Mouse (Mus musculus) 3134 (cell line): Measurements from ENCODE around the gene Mrpl9.

Source experiments
- DNase-seq: peaks from one replicate; pipeline ENCODE4 v3.0.0-alpha.2; 2011; ENCODE audit warnings: low spot score; ENCODE audit not compliant: insufficient read length; ENCODE audit errors: extremely low read depth

Gene Mrpl9

DNA sequence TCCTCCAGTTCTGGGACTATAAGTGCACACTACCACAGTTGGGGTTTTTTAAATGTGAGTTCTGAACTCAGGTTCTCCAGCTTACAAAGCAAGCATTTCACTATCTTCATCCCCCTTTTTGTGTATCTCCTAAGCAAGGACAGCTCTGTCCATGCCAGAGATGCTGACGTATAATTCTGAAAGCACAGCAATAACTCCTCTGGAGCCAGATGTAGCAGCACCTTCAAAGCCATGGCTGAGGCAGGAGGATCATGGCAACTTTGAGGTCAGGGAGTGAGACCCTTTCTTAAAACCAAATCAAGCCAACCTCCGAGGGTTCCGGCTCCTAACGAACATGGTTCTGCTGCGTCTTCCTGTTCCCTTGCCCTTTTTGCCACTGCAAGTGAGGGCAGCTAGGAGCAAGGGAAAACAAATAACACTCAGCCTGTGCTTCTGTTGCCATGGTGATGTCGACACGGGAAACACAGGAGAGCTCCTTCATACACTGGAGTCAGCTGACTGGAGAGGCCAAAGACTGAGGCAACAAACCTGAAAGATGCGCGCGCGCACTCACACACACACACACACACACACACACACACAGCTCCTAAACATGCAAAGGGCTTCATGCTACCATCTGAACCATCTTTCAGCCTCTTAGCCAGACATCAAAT is 20.9 kb downstream of the Mrpl9 start:
- DNase-seq: no peak

DNA sequence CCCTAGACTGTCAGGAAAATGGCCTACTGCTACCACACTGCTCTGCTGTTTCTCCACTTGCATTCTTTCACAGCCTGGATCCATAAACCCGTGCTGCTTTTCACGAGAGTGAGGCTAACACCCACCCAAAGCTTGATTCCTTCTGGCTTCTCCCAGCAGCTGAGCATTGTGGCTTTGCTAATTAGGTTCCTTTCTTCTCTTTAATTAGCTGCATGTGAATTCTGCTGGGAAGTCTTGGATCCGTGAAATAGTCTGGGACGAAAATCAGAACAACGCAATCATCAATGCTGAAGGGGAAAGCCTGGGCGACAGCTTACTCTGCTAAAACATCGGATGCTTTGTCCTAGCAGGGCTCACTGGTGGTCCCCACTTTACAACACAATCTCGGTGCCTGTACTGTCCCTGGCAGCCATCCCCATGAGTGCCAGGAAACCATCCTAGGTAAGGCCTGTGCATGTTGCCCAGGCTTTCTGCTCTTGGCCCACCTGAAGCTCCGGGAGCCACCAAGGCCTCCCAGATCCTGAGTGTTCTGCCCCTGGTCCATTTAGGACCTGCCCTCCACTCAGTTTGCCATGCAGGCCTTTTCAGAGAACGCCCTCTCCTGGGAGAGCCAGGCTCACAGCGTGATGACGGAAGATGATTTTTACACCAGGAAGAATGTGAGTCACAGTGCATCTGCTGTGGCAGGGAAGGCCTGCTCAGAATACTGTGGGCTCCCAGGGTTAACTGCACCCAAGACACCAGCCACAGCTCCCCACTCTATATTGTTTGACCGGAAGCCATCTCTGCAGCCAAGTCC is 22.7 kb downstream of the Mrpl9 start:
- no peak for DNase-seq

DNA sequence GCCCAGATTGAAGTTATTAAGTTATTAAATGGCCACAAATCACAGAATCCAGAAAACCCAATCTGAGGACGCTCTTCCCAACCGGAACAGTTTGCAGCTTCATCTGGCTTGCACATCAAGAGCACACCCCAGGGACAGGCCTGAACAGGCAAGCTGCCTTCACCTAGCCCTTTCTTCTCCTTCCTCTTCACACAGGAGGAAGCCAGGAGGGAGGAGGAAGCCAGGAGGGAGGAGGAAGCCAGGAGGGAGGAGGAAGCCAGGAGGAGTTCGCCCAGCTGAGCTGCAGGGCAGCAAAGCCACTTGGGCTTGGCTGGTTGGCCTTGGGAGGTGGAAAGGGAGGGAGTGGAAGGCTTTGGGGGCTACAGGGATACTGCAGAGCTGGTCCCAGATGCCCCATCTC is 25.8 kb downstream of the Mrpl9 start:
- no peak for DNase-seq

DNA sequence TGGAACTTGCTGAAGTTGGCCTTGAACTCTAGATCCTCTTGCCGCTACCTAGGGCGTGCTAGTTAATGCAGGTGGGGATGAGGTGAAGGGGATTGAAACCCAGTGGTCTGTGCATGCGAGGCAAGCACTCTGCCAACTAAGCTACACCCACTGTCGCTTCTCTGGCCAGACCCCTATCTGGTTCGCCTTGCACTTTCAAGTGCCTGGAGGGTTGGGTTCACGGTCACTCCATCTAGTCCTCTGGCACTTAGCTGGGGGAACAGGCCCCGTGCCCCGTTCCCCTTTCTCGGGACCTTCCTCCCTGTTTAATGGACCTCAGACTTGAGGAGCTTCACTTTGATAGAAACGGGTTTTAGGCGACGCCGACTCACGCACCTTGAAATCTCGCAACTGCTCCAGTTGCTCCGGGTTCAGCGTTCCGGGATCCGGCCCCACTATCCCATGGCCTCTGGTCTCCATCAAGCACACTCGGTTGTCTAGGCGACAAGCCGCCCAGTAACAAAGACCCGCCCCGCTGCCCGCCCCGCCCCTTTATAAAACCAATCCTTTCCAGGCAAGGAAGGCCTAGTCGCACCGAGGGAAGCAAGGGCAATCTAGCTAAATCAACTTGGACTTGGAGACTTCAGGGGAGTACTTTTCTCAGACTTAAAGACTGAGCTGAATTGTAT is 29.5 kb downstream of the Mrpl9 start:
- no peak for DNase-seq

DNA sequence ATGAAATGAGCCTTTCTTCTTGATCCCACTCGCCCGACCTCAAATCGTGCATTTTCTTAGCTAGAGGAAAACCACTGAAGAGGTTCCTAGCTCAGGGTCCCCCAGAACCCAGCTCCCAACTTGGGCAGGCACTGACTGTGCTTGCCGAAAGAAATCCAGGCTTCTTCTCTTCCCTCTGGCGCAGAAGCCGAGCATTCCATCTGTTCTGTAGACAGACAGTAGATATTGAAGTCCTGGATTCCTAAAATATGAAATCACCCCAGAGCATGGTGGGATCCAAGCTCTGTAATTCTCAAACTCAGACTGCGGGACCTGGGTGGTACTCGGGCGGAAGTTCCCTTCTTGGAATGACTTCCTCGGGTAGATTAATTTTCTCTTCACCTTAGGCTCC is 30.0 kb downstream of the Mrpl9 start:
- no peak for DNase-seq

DNA sequence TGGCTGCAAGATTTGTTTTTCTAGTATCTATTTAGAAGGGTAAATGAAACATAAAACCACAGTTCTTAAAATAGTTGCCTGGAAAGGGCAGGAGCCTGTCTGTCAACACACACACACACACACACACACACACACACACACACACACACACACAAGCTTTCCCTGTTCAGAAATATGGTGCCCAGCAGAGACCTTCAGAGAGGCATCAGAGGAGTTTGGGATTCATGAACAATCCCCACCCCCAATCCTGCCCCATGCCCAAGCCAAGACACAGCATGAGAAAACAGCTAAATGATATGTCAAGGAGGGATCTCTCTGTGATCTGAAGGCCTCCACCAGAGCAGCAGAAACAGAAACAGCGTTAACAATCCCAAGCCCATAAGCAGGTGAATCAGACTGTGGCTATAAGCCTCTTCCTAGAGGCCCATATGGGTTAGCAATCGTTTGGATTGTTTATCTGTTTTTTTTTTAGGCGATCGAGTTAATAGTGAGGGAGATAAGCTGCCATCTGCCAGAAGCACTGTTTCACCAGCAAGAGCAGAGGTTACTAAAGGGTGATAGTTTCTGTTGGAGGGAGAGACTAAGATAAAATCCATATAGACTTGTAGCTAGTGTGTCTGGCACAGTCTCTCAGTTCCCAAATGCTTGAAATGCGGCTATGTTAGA is 30.6 kb downstream of the Mrpl9 start:
- no peak for DNase-seq

DNA sequence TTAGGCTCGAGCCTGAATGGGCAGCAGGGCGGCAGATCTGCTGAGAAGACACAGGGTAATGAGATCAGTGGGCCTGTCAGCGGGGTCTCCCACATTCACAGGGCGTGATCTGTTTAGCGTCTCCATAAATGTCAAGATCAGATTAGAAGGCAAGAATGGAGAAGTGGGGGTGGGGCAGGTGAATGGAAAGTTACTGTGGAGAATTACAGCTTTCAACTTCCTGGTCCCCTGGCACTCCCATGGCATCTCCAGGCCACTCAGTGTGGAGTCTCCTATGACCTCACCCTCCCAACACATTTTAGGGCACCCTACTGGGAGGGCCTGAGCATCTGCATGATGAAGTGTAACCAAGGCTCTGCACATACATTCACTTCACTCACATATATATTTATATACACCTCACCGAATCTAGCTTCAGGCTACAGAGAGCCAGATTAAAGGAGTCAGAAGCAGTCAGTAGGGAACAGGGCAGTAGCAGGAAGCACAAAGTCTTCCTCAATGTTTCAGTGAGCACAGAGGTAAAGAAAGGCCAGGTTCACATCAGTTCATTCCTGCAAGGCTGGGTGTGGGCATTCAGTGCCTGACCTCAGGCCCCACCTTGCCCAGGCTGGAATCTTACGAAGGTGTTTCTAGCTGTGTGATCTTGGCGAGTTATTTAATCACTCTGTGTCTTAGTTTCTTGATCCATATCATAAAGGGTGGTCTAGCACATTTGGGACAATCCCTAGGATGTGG is 33.4 kb downstream of the Mrpl9 start:
- DNase-seq: no peak

DNA sequence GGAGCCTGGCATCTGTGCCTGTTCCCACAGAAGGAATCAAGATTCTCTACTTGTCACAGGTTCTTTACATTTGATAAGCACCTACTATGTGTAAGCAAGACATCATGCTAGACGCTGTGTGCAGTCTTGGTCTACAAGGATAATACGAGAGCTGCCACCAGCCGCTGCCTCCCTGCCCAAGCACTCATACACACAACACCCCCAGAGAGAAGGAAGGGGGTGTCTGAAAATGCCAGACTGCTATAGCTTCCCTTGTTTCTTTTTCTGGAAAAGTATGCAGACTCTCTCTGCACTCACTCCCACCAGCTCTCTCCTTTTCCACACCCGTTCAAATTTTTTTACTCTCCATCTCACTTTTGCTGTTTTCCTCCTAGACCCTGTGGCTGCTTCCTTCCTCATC is 34.3 kb downstream of the Mrpl9 start:
- no peak for DNase-seq

DNA sequence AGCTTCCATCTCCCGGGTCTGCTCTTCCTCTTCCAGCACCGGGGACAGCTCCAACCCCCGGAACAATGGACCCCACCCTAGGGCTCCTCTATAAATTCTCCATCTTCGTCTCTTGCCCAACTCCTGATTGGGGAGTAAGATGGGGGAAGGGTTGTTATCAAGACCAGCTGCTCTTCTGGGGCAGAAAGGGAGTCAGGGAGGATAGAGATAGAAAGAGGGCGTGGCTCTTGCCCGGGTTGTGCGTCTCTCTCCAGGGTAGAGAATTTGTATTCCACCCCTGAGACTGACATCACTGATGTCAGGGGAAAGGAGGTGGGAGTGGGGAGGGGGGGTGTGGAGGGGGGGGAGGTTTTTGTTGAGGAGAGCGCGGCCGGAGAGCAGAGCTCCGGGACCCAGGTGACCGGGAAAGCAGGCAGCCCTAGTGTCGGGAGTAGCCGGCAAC is 34.9 kb downstream of the Mrpl9 start, which contains the start of gene Celf3:
TSS of gene Celf3 (plus strand) at position 315 of the 442 bp plus-strand sequence.
- no peak for DNase-seq

DNA sequence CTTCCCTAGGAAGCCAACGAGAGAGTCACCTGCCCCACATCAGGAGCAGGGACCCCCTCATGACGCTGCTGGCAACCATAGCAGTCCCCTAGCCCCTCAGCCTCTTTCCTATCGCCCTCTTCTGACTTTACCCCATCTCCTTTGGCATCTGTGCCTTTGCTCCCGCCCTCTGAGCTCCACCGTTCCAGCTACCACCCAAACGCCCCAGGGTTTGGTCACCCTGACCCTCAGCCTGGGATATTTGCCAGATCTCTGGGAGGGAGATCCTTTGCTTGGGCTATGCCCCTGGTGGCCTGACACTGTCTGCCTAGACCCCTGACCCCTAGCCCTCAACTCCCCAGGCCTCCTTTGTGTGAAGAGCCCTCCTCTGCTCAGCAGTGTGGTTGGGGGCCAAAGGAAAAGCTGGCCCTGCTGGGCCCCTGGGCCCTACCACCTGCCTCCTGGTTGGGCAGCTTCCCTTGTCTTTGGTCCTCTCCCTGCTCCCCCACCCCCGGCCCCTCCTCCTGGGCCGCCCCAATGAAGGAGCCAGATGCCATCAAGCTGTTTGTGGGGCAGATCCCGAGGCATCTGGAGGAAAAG is 35.6 kb downstream of the Mrpl9 start:
- DNase-seq: no peak

DNA sequence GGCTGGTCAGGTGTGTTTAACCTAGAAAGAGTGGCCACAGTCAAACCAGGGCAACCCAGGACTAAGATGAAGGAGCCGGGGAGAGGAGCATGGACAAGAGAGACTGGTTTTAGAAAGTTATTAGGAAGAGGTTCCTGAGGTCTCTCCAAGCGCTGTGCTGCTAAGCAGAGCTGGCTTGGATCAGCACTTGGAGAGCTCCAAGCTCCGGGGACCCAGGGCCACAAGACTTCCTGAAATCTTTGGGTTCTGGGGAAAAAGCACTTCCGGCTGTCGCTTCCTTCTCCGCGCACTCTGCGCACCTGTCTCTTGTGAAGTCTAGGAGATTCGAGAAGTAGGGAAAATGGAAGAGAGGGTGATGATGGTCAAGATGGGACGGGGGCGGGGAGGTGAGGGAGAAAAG is 36.4 kb downstream of the Mrpl9 start:
- no peak for DNase-seq

DNA sequence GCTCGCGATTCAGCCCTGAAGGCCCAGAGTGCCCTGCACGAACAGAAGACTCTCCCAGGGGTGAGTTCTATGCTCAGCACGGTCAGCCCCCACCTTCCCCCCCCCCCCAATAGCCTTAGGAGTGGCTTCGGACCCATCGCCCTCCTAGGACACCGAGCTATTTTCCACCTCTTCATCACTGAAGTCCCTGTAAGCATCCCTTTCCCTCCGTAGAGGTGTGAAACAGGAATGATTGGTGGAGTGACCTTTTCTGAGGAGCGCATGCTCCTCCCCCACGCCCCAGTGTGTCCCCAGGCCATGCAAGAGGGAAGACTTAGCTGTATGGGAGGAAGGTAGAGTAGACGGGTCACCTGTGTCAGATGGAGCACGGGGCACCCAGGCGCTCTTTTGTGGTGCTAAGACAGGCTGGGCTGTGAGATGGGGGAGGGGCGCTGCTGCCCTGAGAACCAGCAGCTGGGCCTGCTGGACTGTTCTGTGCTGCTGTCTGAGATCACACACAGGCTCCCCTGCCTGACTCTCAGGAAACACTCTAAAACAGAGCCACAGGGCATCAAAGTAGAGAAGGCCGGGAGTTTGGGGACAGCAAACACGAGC is 37.3 kb downstream of the Mrpl9 start, which contains the start of gene Riiad1:
TSS of gene Riiad1 (minus strand) at position 51 of the 594 bp plus-strand sequence.
- no peak for DNase-seq

DNA sequence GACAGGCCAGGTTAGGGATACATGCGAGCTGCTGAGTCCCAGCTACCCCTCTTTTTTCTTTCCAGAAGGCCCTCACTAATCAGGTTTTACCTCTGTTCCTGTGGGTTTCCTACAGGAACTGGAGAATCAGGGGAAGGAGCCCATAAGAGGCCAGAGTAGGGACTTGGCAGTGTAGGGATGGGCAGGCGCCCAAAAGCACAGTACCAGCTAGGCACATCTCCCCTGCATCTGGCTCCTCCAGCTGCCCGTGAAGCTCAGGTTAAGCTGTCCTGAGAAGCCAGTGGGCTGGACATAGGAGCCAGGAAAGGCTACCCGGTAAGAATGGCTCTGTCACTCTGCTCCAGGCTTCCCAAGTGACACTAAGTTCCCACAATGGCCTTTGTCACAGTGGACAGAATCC is 38.3 kb downstream of the Mrpl9 start:
- no peak for DNase-seq

DNA sequence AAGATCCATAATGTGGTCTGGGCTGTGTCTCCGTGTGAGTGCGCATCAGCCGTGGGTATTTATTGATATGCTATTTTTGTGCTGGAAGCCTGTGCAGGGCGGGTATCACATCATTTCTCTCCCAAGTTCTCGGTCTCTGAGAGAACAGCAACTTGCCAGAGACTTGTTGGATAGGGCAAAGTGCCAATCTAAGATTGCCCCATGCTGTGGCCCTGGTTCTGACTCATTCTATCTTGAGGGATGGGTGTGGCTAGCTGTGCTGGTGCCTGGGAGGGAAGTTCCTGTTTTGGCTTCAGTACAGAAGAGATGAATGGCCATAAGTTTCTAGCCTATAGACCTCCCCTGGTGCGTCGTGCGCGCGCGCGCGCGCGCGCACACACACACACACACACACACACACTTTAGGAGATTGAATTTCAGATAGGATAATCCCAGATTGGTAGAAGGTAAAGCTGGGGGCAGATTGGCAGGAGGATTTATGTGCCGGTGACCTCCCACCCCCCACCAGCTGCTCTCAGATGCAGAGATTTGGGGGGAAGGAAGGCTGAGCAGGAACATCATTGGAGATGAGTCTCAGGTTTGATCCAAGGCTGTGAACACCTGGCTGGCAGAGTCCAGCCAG is 39.8 kb downstream of the Mrpl9 start:
- DNase-seq: no peak

DNA sequence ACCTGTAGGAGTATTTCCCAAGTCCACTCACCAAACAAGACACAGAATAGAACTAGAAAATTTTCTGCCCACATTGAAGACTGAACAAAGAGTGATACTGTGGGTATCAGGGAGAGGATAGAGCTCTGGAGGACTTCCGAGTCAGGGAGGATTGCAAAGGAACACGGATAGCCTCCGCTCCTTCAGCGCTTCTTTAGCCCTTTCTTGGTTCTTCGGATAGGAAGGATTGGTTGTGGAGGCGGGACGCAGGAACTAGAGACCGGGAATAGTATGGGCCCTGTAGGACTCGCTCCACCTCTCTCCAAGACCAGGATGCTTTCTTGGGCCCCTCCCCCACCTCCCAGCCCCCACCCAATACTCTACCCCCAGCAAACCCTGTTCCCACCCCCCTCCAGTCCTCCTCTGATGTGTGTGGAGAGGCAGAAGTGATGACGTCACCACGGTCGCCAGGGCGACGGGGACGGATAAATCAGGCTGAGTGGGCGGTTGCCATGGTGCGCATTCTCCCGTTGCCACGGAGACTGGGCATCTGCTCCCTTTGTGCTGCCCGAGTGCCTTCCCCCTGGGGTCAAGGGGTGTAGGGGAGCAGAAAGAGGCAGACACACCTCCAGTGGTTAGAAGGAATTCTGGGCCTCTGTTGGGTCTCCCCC is 40.8 kb downstream of the Mrpl9 start:
- DNase-seq: no peak

DNA sequence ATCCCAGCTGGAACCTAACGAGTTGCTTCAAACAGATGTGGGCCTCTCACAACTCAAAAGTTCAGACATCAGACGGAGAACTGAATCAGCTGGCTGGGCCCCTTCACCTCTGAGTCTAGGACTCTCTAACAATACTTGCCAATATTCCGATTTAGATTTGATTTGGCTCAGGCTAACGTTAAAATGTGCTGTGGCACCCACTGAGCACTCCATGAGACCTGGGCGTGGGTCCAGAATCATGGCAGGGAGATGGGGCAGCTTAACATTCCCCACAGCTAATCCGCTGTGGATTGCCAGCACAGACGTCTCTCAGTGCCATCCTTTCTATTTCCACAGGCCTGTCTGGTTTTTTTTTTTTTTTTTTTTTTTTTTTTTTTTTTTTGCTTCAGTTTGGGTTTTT is 42.8 kb downstream of the Mrpl9 start:
- no peak for DNase-seq

DNA sequence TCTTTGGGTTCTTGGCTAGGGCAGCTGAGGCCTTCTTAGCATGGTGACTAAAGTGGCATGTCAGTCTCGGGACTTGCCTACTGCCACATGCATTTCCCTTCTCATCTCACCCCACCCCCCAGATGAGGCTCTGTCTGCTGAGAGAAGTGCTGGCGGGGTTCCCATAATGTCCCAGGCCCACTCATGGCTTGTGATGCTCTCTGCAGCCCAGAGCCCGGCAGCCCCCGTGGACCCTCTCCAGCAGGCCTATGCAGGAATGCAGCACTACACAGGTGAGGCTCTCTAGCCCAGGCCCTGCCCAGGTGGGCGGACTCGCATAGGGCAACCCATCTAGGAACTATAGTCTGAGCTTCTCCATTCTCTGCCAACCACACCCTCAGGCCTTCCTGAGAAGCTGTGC is 44.5 kb downstream of the Mrpl9 start:
- DNase-seq: peak; percentile 33

DNA sequence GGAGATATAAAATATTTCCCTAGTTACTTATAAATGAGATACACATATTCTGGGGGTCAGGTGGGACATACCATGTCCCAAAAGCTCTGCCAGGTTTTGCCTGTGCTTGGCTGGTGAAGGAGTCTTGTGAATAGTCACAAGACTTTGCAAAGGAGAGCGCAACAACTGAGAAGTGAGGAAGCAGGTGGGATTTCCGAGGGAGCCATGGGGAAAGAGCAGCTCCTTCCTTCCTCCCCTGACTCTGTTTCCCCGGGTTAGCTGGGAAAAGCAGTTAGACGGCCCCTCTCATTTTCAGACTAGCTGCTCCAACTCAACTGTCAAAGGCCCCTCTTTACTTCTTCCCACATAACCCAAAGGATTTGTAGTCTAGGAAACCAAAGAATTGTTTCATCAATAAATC is 54.0 kb downstream of the Mrpl9 start:
- no peak for DNase-seq
